Mouse (Mus musculus) small intestine, adult 2 months (tissue): ENCODE data around the gene Fcgr3.

Source experiments
- CTCF ChIP-seq: fragments of 200-500 bp; IDR thresholded peaks from 2 replicates; pipeline ENCODE4 v1.5.1; 2012; ENCODE audit warnings: low read depth, mild to moderate bottlenecking, control low read depth, inconsistent platforms, low read length, moderate library complexity, mixed read lengths; ENCODE audit not compliant: insufficient replicate concordance, insufficient read length; ENCODE audit errors: extremely low read depth
- POLR2A ChIP-seq: fragments of 200-500 bp; IDR thresholded peaks from 2 replicates; pipeline ENCODE4 v1.6.1; 2012; ENCODE audit warnings: low read depth, mild to moderate bottlenecking, control low read depth, inconsistent platforms, low read length, moderate library complexity

DNA sequence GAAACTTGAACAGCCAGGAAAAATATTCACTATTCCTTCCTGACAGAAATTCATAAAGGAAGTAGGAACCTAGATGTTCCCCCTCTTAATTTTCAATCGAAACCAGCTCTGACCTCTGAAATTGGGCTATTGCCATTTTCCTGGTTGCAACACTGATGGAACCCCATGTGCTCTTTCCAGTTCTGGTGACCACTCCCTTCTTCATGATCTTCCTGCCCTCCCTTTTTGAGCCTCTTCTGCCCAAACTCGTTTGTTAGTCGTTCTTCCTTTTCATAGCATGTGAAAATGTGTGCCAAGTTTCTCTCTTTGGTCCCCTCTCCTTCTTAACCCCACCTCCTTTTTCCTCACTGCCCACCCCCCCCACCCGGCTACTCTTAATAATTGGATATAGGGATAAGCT is 53.0 kb downstream of the Fcgr3 start:
- TF ChIP-seq POLR2A (no peak), CTCF (no peak)
